Mouse (Mus musculus): ENCODE data around the gene Taar8a.

GRCm38 (mm10) chr10:24052039-24052438 lies 24.3 kb upstream of the Taar8a start:
- TF ChIP-seq EP300 (optimal IDR thresholded peaks at IDR 0.05) (no peak), CTCF (IDR thresholded peaks at IDR 0.05; ENCODE audit: low read depth) (no peak)
